Mouse (Mus musculus): ENCODE data around the gene Cisd3. TPM values are rescaled to one million over a fixed set of nuclear protein-coding genes. Genes with fewer than 3 reads are reported as not detected.

Cisd3 gene
- polyA plus RNA-seq, 1 experiment from 2014 or later: 19.8 TPM

GRCm38 (mm10) chr11:97677842-97678241, 7.8 kb upstream of the Cisd3 start:
- no peak overlapping the region for H3K27ac ChIP-seq (ENCODE audit: low read length)
- no peak for ATAC-seq (ENCODE audit: low read depth)
- no peaks in the 10 kb centered on the region for H3K4me1 ChIP-seq (ENCODE audit: control insufficient read depth, low read depth, low read length)
- no peak overlapping the region for H3K4me3 ChIP-seq (ENCODE audit: low read depth, low read length)
- WGBS (ENCODE audit: insufficient replicate concordance): 74% methylated on average over 8 of the region's 8 CpGs
- no peaks in the 10 kb centered on the region for H3K9me3 ChIP-seq (replicated peaks; ENCODE audit: control insufficient read depth, low read length)
- no peaks in the 10 kb centered on the region for H3K36me3 ChIP-seq (ENCODE audit: control insufficient read depth, insufficient read depth)
- no peaks in the 10 kb centered on the region for H3K27me3 ChIP-seq (ENCODE audit: control insufficient read depth, insufficient read depth, low read depth, low read length)
- H3K9ac ChIP-seq (ENCODE audit: low read depth, low read length): no peak overlapping the region
- H3K4me2 ChIP-seq (ENCODE audit: low read depth, low read length): no peak overlapping the region

GRCm38 (mm10) chr11:97678301-97678700, 7.3 kb upstream of the Cisd3 start:
- 82% methylated on average over 15 of the region's 15 CpGs for WGBS (ENCODE audit: insufficient replicate concordance)
- ATAC-seq (ENCODE audit: low read depth): no peak
- H3K9me3 ChIP-seq (replicated peaks; ENCODE audit: control insufficient read depth, low read length): no peaks in the 10 kb centered on the region
- H3K4me2 ChIP-seq (ENCODE audit: low read depth, low read length): no peak overlapping the region
- H3K36me3 ChIP-seq (ENCODE audit: control insufficient read depth, insufficient read depth): no peaks in the 10 kb centered on the region
- no peaks in the 10 kb centered on the region for H3K27me3 ChIP-seq (ENCODE audit: control insufficient read depth, insufficient read depth, low read depth, low read length)
- H3K9ac ChIP-seq (ENCODE audit: low read depth, low read length): no peak overlapping the region
- no peak overlapping the region for H3K27ac ChIP-seq (ENCODE audit: low read length)
- H3K4me1 ChIP-seq (ENCODE audit: control insufficient read depth, low read depth, low read length): no peaks in the 10 kb centered on the region
- H3K4me3 ChIP-seq (ENCODE audit: low read depth, low read length): no peak overlapping the region

- no peaks in the 10 kb centered on the region for H3K4me1 ChIP-seq (ENCODE audit: control insufficient read depth, low read depth, low read length)
- no peak overlapping the region for H3K4me3 ChIP-seq (ENCODE audit: low read depth, low read length)
- H3K27ac ChIP-seq (ENCODE audit: low read length): no peak overlapping the region
- no peak overlapping the region for H3K4me2 ChIP-seq (ENCODE audit: low read depth, low read length)
- peaks cover under 1% of the 10 kb centered on the region; the same call in 1 of the 2 replicates for H3K27me3 ChIP-seq (ENCODE audit: control insufficient read depth, insufficient read depth, low read depth, low read length)
- H3K9ac ChIP-seq (ENCODE audit: low read depth, low read length): no peak overlapping the region
- no peaks in the 10 kb centered on the region for H3K36me3 ChIP-seq (ENCODE audit: control insufficient read depth, insufficient read depth)
- ATAC-seq (ENCODE audit: low read depth): no peak
- WGBS (ENCODE audit: insufficient replicate concordance): 81% methylated on average over 12 of the region's 12 CpGs
- no peaks in the 10 kb centered on the region for H3K9me3 ChIP-seq (replicated peaks; ENCODE audit: control insufficient read depth, low read length)
Measured at GRCm38 (mm10) chr11:97680430-97680829, 5.2 kb upstream of the Cisd3 start.

- WGBS (ENCODE audit: insufficient replicate concordance): 66% methylated on average over 6 of the region's 6 CpGs
- Histone ChIP-seq H3K27me3 (ENCODE audit: control insufficient read depth, insufficient read depth, low read depth, low read length) (peaks cover 5% of the 10 kb centered on the region), H3K4me2 (ENCODE audit: low read depth, low read length) (no peak overlapping the region), H3K4me1 (ENCODE audit: control insufficient read depth, low read depth, low read length) (peaks cover 6% of the 10 kb centered on the region), H3K27ac (ENCODE audit: low read length) (no peak overlapping the region), H3K9ac (ENCODE audit: low read depth, low read length) (no peak overlapping the region), H3K4me3 (ENCODE audit: low read depth, low read length) (no peak overlapping the region), H3K9me3 (replicated peaks; ENCODE audit: control insufficient read depth, low read length) (no peaks in the 10 kb centered on the region), H3K36me3 (ENCODE audit: control insufficient read depth, insufficient read depth) (no peaks in the 10 kb centered on the region)
- no peak for ATAC-seq (ENCODE audit: low read depth)
Measured at GRCm38 (mm10) chr11:97682504-97683055, 3.0 kb upstream of the Cisd3 start.

GRCm38 (mm10) chr11:97684063-97684680, 1.5 kb upstream of the Cisd3 start:
- H3K9me3 ChIP-seq (replicated peaks; ENCODE audit: control insufficient read depth, low read length): no peaks in the 10 kb centered on the region
- H3K4me3 ChIP-seq (ENCODE audit: low read depth, low read length): no peak overlapping the region
- H3K36me3 ChIP-seq (ENCODE audit: control insufficient read depth, insufficient read depth): no peaks in the 10 kb centered on the region
- peaks cover 5% of the 10 kb centered on the region for H3K27me3 ChIP-seq (ENCODE audit: control insufficient read depth, insufficient read depth, low read depth, low read length)
- no peak for ATAC-seq (ENCODE audit: low read depth)
- peaks cover 6% of the 10 kb centered on the region for H3K4me1 ChIP-seq (ENCODE audit: control insufficient read depth, low read depth, low read length)
- no peak overlapping the region for H3K27ac ChIP-seq (ENCODE audit: low read length)
- H3K9ac ChIP-seq (ENCODE audit: low read depth, low read length): no peak overlapping the region
- no peak overlapping the region for H3K4me2 ChIP-seq (ENCODE audit: low read depth, low read length)
- WGBS (ENCODE audit: insufficient replicate concordance): 35% methylated on average over 6 of the region's 6 CpGs

- 46% methylated on average over 7 of the region's 7 CpGs for WGBS (ENCODE audit: insufficient replicate concordance)
- Histone ChIP-seq H3K9me3 (replicated peaks; ENCODE audit: control insufficient read depth, low read length) (no peaks in the 10 kb centered on the region), H3K27ac (ENCODE audit: low read length) (no peak overlapping the region), H3K4me1 (ENCODE audit: control insufficient read depth, low read depth, low read length) (peaks cover 6% of the 10 kb centered on the region), H3K36me3 (ENCODE audit: control insufficient read depth, insufficient read depth) (no peaks in the 10 kb centered on the region), H3K4me3 (ENCODE audit: low read depth, low read length) (no peak overlapping the region), H3K9ac (ENCODE audit: low read depth, low read length) (no peak overlapping the region), H3K27me3 (ENCODE audit: control insufficient read depth, insufficient read depth, low read depth, low read length) (peaks cover 5% of the 10 kb centered on the region), H3K4me2 (ENCODE audit: low read depth, low read length) (no peak overlapping the region)
- no peak for ATAC-seq (ENCODE audit: low read depth)
Measured at GRCm38 (mm10) chr11:97684766-97685165, 860 bp upstream of the Cisd3 start.

GRCm38 (mm10) chr11:97686322-97686908, 789 bp downstream of the Cisd3 start:
- Histone ChIP-seq H3K27me3 (ENCODE audit: control insufficient read depth, insufficient read depth, low read depth, low read length) (peaks cover 5% of the 10 kb centered on the region), H3K4me3 (ENCODE audit: low read depth, low read length) (peak overlapping the region; percentile 36), H3K36me3 (ENCODE audit: control insufficient read depth, insufficient read depth) (no peaks in the 10 kb centered on the region), H3K9me3 (replicated peaks; ENCODE audit: control insufficient read depth, low read length) (no peaks in the 10 kb centered on the region), H3K27ac (ENCODE audit: low read length) (no peak overlapping the region), H3K4me2 (ENCODE audit: low read depth, low read length) (peak overlapping the region; percentile 57), H3K9ac (ENCODE audit: low read depth, low read length) (no peak overlapping the region; the same call in 1 of the 2 replicates), H3K4me1 (ENCODE audit: control insufficient read depth, low read depth, low read length) (peaks cover 6% of the 10 kb centered on the region)
- ATAC-seq (ENCODE audit: low read depth): no peak
- 47% methylated on average over 11 of the region's 11 CpGs for WGBS (ENCODE audit: insufficient replicate concordance)

GRCm38 (mm10) chr11:97687061-97687460, 1.4 kb downstream of the Cisd3 start:
- H3K4me1 ChIP-seq (ENCODE audit: control insufficient read depth, low read depth, low read length): peaks cover 6% of the 10 kb centered on the region
- peaks cover 5% of the 10 kb centered on the region for H3K27me3 ChIP-seq (ENCODE audit: control insufficient read depth, insufficient read depth, low read depth, low read length)
- ATAC-seq (ENCODE audit: low read depth): no peak
- H3K36me3 ChIP-seq (ENCODE audit: control insufficient read depth, insufficient read depth): no peaks in the 10 kb centered on the region
- no peak overlapping the region for H3K9ac ChIP-seq (ENCODE audit: low read depth, low read length)
- H3K27ac ChIP-seq (ENCODE audit: low read length): no peak overlapping the region
- H3K4me2 ChIP-seq (ENCODE audit: low read depth, low read length): no peak overlapping the region
- no peaks in the 10 kb centered on the region for H3K9me3 ChIP-seq (replicated peaks; ENCODE audit: control insufficient read depth, low read length)
- 75% methylated on average over 3 of the region's 3 CpGs for WGBS (ENCODE audit: insufficient replicate concordance)
- H3K4me3 ChIP-seq (ENCODE audit: low read depth, low read length): no peak overlapping the region

- WGBS (ENCODE audit: insufficient replicate concordance): 19% methylated on average over 10 of the region's 10 CpGs
- no peak for ATAC-seq (ENCODE audit: low read depth)
- no peak overlapping the region for H3K4me3 ChIP-seq (ENCODE audit: low read depth, low read length)
Measured at GRCm38 (mm10) chr11:97689861-97690260, 4.2 kb downstream of the Cisd3 start.

More at GRCm38 (mm10) chr11:97689861-97690260, 4.2 kb downstream of the Cisd3 start:
- Histone ChIP-seq H3K4me2 (ENCODE audit: low read depth, low read length) (no peak overlapping the region), H3K27me3 (ENCODE audit: control insufficient read depth, insufficient read depth, low read depth, low read length) (peaks cover 5% of the 10 kb centered on the region), H3K4me1 (ENCODE audit: control insufficient read depth, low read depth, low read length) (peaks cover 6% of the 10 kb centered on the region), H3K9me3 (replicated peaks; ENCODE audit: control insufficient read depth, low read length) (no peaks in the 10 kb centered on the region), H3K9ac (ENCODE audit: low read depth, low read length) (no peak overlapping the region), H3K36me3 (ENCODE audit: control insufficient read depth, insufficient read depth) (no peaks in the 10 kb centered on the region), H3K27ac (ENCODE audit: low read length) (no peak overlapping the region)

All from liver, embryonic 16.5 days (tissue).